Mouse (Mus musculus): ENCODE measurements around the gene Ugt1a6b. TPM values are rescaled to one million over a fixed set of nuclear protein-coding genes. Genes with fewer than 3 reads are reported as not detected.
"Not testable (repeated sequence)": the region's sequence is repeated elsewhere in the genome, so short reads cannot be mapped to it uniquely, and the experiment has no call there.

The Ugt1a6b gene
- polyA plus RNA-seq (2015; fragmentation: Nextera tagmentation; extraction: Ambion mirVana) = 0.36 and 0.49 TPM in 2 replicates

GRCm38 (mm10) chr1:88103019-88103418, at the start of gene Ugt1a6b:
Ugt1a6b (plus strand) TSS chr1:88103252.
- not testable (repeated sequence) for H3K9ac ChIP-seq (ENCODE audit: low read depth, low read length); H3K27ac ChIP-seq (ENCODE audit: low read length); H3K4me3 ChIP-seq (ENCODE audit: low read length); H3K27me3 ChIP-seq (replicated peaks; ENCODE audit: control insufficient read depth, insufficient read depth, low read length); H3K9me3 ChIP-seq (ENCODE audit: control insufficient read depth, low read length); H3K4me2 ChIP-seq (ENCODE audit: low read depth, low read length); H3K36me3 ChIP-seq (ENCODE audit: control insufficient read depth, insufficient read depth, low read length)
- peaks cover 16% of the 10 kb centered on the region for H3K4me1 ChIP-seq (ENCODE audit: control insufficient read depth, insufficient read depth, low read length)
- peak; percentile 11; the same call in 1 of the 2 replicates for ATAC-seq
- 83% methylated on average over 2 of the region's 3 CpGs for WGBS

- H3K36me3 ChIP-seq (ENCODE audit: control insufficient read depth, insufficient read depth, low read length) = no peaks in the 10 kb centered on the region
- H3K9me3 ChIP-seq (ENCODE audit: control insufficient read depth, low read length) = no peaks in the 10 kb centered on the region
- 84% methylated on average over 1 of the region's 1 CpGs for WGBS
- no peak within 1 kb of the TSS for H3K4me2 ChIP-seq (ENCODE audit: low read depth, low read length)
- H3K27me3 ChIP-seq (replicated peaks; ENCODE audit: control insufficient read depth, insufficient read depth, low read length) = no peaks in the 10 kb centered on the region
- H3K9ac ChIP-seq (ENCODE audit: low read depth, low read length) = no peak within 1 kb of the TSS
- no peak within 1 kb of the TSS for H3K27ac ChIP-seq (ENCODE audit: low read length)
- H3K4me1 ChIP-seq (ENCODE audit: control insufficient read depth, insufficient read depth, low read length) = no peaks in the 10 kb centered on the region
- H3K4me3 ChIP-seq (ENCODE audit: low read length) = no peak within 1 kb of the TSS
- no peak for ATAC-seq
Measured at GRCm38 (mm10) chr1:88055088-88055487, 48.0 kb upstream of the Ugt1a6b start, which contains the start of gene Ugt1a10. Ugt1a10 (plus strand) TSS chr1:88055388.

- not testable (repeated sequence) for H3K36me3 ChIP-seq (ENCODE audit: control insufficient read depth, insufficient read depth, low read length); H3K4me3 ChIP-seq (ENCODE audit: low read length); H3K27ac ChIP-seq (ENCODE audit: low read length); H3K27me3 ChIP-seq (replicated peaks; ENCODE audit: control insufficient read depth, insufficient read depth, low read length); ATAC-seq; H3K9me3 ChIP-seq (ENCODE audit: control insufficient read depth, low read length); H3K9ac ChIP-seq (ENCODE audit: low read depth, low read length); H3K4me2 ChIP-seq (ENCODE audit: low read depth, low read length); H3K4me1 ChIP-seq (ENCODE audit: control insufficient read depth, insufficient read depth, low read length)
- 86% methylated on average over 1 of the region's 2 CpGs for WGBS
Measured at GRCm38 (mm10) chr1:88066472-88067102, 36.5 kb upstream of the Ugt1a6b start.

GRCm38 (mm10) chr1:88070495-88070894, 32.6 kb upstream of the Ugt1a6b start, which contains the start of gene Ugt1a9:
Ugt1a9 (plus strand) TSS chr1:88070800.
- Histone ChIP-seq H3K9me3 (ENCODE audit: control insufficient read depth, low read length) (no peaks in the 10 kb centered on the region), H3K4me2 (ENCODE audit: low read depth, low read length) (0 out of 2 replicates have a peak within 1 kb of the TSS, but pooled peaks have one; percentile 5), H3K4me3 (ENCODE audit: low read length) (no peak within 1 kb of the TSS), H3K4me1 (ENCODE audit: control insufficient read depth, insufficient read depth, low read length) (no peaks in the 10 kb centered on the region), H3K27ac (ENCODE audit: low read length) (peak within 1 kb of the TSS; percentile 23; the same call in 1 of the 2 replicates), H3K9ac (ENCODE audit: low read depth, low read length) (no peak within 1 kb of the TSS), H3K27me3 (replicated peaks; ENCODE audit: control insufficient read depth, insufficient read depth, low read length) (no peaks in the 10 kb centered on the region), H3K36me3 (ENCODE audit: control insufficient read depth, insufficient read depth, low read length) (no peaks in the 10 kb centered on the region)
- 52% methylated on average over 2 of the region's 2 CpGs for WGBS
- ATAC-seq = peak; percentile 81

- ATAC-seq = no peak; the same call in 1 of the 2 replicates
- 0 out of 2 replicates have a peak overlapping the region, but pooled peaks have one; percentile 5 for H3K4me2 ChIP-seq (ENCODE audit: low read depth, low read length)
- H3K27ac ChIP-seq (ENCODE audit: low read length) = peak overlapping the region; percentile 23; the same call in 1 of the 2 replicates
- H3K4me3 ChIP-seq (ENCODE audit: low read length) = no peak overlapping the region
- no peaks in the 10 kb centered on the region for H3K9me3 ChIP-seq (ENCODE audit: control insufficient read depth, low read length)
- no peaks in the 10 kb centered on the region for H3K4me1 ChIP-seq (ENCODE audit: control insufficient read depth, insufficient read depth, low read length)
- H3K36me3 ChIP-seq (ENCODE audit: control insufficient read depth, insufficient read depth, low read length) = no peaks in the 10 kb centered on the region
- WGBS = 80% methylated on average over 4 of the region's 4 CpGs
- H3K27me3 ChIP-seq (replicated peaks; ENCODE audit: control insufficient read depth, insufficient read depth, low read length) = no peaks in the 10 kb centered on the region
- no peak overlapping the region for H3K9ac ChIP-seq (ENCODE audit: low read depth, low read length)
Measured at GRCm38 (mm10) chr1:88070902-88071301, 32.1 kb upstream of the Ugt1a6b start.

GRCm38 (mm10) chr1:88074471-88074870, 28.6 kb upstream of the Ugt1a6b start:
- Histone ChIP-seq H3K9ac (ENCODE audit: low read depth, low read length) (no peak overlapping the region), H3K4me3 (ENCODE audit: low read length) (no peak overlapping the region), H3K4me2 (ENCODE audit: low read depth, low read length) (no peak overlapping the region), H3K36me3 (ENCODE audit: control insufficient read depth, insufficient read depth, low read length) (no peaks in the 10 kb centered on the region), H3K9me3 (ENCODE audit: control insufficient read depth, low read length) (no peaks in the 10 kb centered on the region), H3K27ac (ENCODE audit: low read length) (no peak overlapping the region), H3K4me1 (ENCODE audit: control insufficient read depth, insufficient read depth, low read length) (no peaks in the 10 kb centered on the region), H3K27me3 (replicated peaks; ENCODE audit: control insufficient read depth, insufficient read depth, low read length) (no peaks in the 10 kb centered on the region)
- 71% methylated on average over 2 of the region's 2 CpGs for WGBS
- ATAC-seq = no peak

GRCm38 (mm10) chr1:88077128-88077527, 25.9 kb upstream of the Ugt1a6b start:
- 83% methylated on average over 1 of the region's 1 CpGs for WGBS
- no peak overlapping the region for H3K9ac ChIP-seq (ENCODE audit: low read depth, low read length)

GRCm38 (mm10) chr1:88081670-88082069, 21.4 kb upstream of the Ugt1a6b start:
- Histone ChIP-seq H3K27me3 (replicated peaks; ENCODE audit: control insufficient read depth, insufficient read depth, low read length) (no peaks in the 10 kb centered on the region), H3K4me2 (ENCODE audit: low read depth, low read length) (no peak overlapping the region), H3K4me1 (ENCODE audit: control insufficient read depth, insufficient read depth, low read length) (no peaks in the 10 kb centered on the region), H3K36me3 (ENCODE audit: control insufficient read depth, insufficient read depth, low read length) (no peaks in the 10 kb centered on the region), H3K27ac (ENCODE audit: low read length) (no peak overlapping the region), H3K9me3 (ENCODE audit: control insufficient read depth, low read length) (no peaks in the 10 kb centered on the region), H3K9ac (ENCODE audit: low read depth, low read length) (no peak overlapping the region), H3K4me3 (ENCODE audit: low read length) (no peak overlapping the region)
- ATAC-seq = no peak
- WGBS = 87% methylated on average over 1 of the region's 1 CpGs

More at GRCm38 (mm10) chr1:88077128-88077527, 25.9 kb upstream of the Ugt1a6b start:
- Histone ChIP-seq H3K9me3 (ENCODE audit: control insufficient read depth, low read length) (no peaks in the 10 kb centered on the region), H3K4me3 (ENCODE audit: low read length) (no peak overlapping the region), H3K4me2 (ENCODE audit: low read depth, low read length) (no peak overlapping the region), H3K27ac (ENCODE audit: low read length) (no peak overlapping the region), H3K36me3 (ENCODE audit: control insufficient read depth, insufficient read depth, low read length) (no peaks in the 10 kb centered on the region), H3K4me1 (ENCODE audit: control insufficient read depth, insufficient read depth, low read length) (no peaks in the 10 kb centered on the region), H3K27me3 (replicated peaks; ENCODE audit: control insufficient read depth, insufficient read depth, low read length) (no peaks in the 10 kb centered on the region)
- ATAC-seq = no peak

GRCm38 (mm10) chr1:88086125-88086524, 16.9 kb upstream of the Ugt1a6b start:
- Histone ChIP-seq H3K27ac (ENCODE audit: low read length) (peak overlapping the region; percentile 61), H3K36me3 (ENCODE audit: control insufficient read depth, insufficient read depth, low read length) (no peaks in the 10 kb centered on the region), H3K27me3 (replicated peaks; ENCODE audit: control insufficient read depth, insufficient read depth, low read length) (no peaks in the 10 kb centered on the region), H3K4me2 (ENCODE audit: low read depth, low read length) (no peak overlapping the region), H3K9ac (ENCODE audit: low read depth, low read length) (no peak overlapping the region), H3K4me1 (ENCODE audit: control insufficient read depth, insufficient read depth, low read length) (no peaks in the 10 kb centered on the region; the same call in 1 of the 2 replicates), H3K9me3 (ENCODE audit: control insufficient read depth, low read length) (no peaks in the 10 kb centered on the region), H3K4me3 (ENCODE audit: low read length) (no peak overlapping the region)
- ATAC-seq = peak; percentile 94
- 45% methylated on average over 1 of the region's 1 CpGs for WGBS

Measured in intestine, embryonic 16.5 days (tissue).